Mouse (Mus musculus): Measurements from ENCODE around the gene Gm6525.

Gm6525 gene

DNA sequence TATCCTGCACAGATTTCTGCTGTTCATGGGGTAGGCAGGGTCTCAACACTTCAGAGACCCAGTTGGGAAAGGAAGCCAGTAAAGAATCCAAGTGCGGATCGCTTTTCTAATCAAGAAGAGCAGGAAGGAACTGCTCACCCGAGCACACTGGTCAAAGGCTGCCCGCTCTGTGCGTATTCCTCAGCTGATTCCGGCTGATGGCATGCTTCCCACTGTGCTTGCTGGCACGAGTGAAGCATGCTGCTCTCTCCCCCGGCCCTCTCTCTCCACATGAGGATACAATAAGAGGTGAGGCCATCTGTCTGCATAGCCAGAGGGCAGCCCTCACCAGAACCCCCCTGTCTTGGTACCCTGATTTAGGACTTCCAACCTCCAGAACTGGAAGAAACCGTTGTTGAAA, 41.3 kb downstream of the Gm6525 start:
- DNase-seq (ENCODE audit: low spot score): no peak

DNA sequence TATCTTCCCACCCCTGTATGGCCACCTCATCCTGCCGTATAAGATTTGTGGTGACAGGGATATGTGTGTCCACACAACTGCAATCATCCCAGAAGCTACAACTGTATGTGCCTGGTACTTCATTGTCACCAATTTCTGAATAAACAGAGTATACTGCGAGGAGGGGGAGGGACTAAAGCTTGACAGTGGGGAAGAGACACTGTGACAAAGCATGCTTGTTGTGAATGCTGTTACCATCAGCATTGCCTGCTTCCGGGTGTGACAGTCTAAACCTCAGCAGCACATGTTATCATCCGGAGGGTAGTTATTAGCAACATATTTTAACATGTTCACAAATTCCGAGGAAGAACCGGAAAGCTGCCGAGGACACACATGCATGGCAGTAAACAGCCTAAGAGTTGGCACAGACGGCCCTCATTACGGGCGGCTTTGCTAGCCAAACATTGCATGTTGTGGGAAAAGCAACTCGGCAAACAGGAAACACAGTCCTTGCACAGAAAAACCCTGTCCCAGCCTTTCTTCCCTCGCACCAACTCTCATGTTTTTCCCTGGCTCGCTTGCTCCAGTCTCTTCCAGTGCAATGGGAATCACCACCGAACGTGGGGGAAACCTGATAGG, 41.9 kb downstream of the Gm6525 start:
- no peak for DNase-seq (ENCODE audit: low spot score)

DNA sequence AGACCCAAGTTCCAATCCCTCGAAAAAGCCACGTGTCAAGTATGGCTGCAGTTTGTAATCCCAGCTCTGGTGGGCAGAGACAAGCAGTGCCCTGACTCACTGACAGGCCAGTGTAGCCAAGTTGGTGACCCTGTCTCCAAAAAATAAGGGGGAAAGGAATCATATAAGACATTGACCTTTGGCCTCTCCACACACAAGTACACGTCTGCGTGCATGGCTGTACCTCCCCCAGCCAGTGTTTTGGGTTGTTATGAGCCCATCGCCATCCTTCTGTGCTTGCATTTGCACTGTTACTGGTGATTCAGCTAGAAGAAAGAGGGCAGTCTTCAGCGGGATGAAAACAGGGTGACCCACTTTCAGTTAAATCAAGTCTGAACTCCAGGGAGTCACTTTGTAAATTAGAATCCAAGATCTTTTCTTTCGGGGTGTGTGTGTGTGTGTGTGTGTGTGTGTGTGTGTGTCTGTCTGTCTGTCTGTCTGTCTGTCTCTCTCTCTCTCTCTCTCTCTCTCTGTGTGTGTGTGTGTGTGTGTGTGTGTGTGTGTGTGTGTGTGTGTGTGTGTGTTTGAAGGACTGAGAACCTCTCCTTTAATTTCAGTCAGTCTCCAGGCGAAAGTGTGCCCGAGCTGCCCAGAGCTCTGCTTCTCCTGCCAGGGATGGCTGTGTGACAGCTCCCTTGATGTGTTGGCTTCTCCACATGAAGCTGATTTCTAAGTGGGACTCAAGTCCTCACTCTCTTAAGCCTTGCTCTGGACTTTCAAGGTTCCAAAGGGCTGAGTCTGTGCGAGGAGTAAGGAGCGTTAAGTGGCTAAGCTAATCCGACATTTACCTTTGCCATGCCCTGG, 43.4 kb downstream of the Gm6525 start:
- no peak for DNase-seq (ENCODE audit: low spot score)

DNA sequence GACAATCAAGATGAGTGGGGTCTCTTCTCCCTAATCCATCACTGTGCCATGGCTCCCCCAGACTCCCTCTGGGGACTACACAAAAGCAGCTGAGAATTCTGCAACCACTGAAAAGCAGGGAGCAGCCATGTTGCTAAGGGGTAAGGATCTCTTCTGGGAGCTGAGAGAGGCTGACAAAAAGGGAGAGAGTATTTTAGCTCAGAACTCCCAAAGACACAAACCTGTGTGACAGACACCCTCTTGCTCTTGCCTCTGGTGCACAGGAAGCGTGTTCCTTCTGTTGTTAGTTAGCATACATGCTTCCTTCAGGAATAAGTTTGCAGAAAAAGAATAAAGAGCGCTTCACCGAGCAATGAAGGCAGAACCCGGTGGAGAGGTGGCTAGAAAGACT, 44.1 kb downstream of the Gm6525 start:
- no peak for DNase-seq (ENCODE audit: low spot score)

DNA sequence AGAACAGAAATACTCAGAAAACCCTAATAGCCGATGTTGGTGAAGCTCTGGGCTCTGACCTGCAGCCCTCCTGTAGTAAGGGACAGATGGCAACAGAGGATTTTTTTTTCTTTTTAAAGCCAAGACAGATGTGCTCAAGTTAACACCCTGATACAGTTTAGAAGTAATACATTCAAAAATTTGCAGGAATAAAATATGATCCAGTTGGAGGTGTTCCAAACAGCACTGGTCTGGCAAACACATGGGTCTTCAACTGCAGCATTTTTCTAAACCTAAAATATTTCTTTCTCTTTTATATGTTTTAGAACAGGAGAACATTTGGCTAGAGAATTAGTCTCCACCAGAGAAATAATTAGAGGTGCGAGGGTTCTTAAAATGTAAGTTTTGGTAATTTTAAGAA, 44.6 kb downstream of the Gm6525 start:
- DNase-seq (ENCODE audit: low spot score): no peak

DNA sequence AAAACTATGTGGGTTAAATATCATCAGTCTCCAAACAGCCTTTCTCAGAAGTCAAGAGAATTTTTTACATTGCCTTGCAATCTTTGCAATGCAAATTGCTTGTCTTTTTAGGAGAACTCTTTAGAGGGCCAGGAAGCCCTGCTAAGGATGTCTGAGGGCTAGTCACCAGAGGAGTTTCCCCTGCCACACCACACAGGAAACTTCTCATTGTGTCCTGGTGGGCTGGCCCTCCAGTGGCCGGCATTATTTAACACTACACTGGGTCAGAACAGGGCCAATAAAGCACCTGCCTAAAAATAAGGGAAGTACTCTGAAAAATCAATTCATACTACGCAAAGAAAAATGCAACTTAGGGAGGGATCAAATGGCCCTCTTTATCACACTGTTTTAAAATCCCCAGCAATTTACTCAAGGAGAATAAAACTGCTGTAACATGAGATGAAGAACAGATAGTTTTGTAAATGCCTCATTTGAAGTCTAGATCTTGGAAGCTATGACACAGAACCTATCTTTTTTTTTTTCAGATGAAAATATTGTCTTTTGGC, 45.3 kb downstream of the Gm6525 start:
- no peak for DNase-seq (ENCODE audit: low spot score)

DNA sequence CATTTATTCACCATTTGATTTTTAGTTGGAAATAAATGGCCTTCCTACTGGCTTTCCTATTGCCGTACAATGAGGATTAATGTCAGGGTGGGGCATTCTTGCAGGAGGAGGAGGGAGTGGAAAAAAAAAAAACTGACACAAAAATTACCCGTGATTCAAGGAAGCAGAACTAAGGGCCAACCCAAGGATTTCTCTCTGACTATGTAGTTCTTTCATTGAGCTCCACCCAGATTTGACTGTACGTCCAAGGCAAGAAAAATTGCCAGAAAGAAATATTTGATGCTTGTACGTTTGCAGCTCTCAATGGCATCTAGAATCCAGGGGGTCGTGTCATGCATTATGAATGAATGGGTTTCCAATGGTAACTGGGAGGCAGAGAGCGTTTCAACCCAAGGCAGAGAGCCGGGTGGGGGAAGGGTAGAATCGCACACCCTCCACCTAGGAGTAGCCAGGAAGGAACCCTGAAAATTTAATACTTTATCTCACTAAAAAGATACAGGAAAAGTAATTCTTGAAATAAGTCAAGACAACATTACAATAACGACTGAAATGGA, 45.9 kb downstream of the Gm6525 start:
- no peak for DNase-seq (ENCODE audit: low spot score)

DNA sequence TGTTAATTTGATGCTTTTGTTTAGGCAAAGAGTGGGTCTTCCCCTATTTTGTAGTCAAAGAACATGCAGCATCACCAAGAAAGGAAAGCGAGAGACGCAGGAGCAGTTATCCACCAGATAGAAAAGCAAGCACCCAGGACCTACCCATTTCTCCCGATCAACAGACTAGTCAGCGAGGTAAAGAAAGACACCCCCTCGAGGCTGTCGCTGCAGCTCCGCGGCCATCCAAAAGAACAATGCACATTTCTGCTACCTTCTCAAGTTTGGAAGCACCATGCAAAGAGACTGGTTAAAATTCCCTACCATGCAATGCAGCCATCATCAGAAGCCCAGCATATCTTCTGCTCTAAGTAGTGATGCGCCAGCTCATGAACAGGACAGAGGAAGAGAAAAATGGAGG, 46.4 kb downstream of the Gm6525 start:
- DNase-seq (ENCODE audit: low spot score): no peak

DNA sequence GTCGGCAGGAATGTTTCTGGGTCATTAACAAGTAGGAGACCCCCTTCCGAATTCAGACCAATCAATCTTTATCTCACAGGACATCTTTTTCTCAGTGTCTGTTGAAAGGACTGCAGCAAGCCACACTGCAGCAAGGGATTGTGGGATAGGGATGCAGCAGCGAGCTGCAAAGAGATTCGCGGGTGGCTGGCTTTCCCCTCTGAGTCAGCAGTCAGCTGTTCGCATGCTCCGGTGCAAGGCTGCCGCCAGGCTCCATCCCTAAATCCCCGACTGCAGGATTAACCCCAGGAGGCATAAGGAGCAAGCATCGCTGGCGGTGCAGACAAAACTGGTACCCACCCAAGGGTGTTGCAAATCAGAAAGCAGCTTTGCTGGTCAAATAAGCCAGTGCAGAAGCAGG, 46.8 kb downstream of the Gm6525 start:
- peak; percentile 19 for DNase-seq (ENCODE audit: low spot score)

Data from lung, postnatal 25 days (tissue).